Mouse (Mus musculus): ENCODE measurements around the gene Calhm6. TPM values are rescaled to one million over a fixed set of nuclear protein-coding genes. Genes with fewer than 3 reads are reported as not detected.

Gene Calhm6
- polyA plus RNA-seq, 1 experiment from 2014 or later: 0.90 TPM

DNA sequence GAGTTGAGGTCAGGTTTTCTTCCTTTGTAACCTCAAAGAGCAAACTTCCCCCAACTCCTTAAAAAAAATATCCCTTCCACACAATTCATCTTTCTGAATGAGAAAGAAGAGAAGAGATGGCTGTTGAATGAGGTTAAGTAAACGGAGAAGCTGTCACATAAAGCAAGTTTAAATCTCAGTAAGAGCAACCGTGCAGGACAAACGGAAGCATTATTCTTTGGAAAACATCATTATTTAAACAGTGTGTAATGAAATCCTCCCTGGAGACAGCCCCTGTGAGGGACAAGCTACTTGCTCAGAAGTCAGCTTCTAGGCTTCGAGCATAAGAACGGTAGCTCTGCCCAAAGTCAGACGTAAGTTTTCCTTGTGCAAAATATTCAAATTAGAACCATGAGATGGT is 22.7 kb upstream of the Calhm6 start:
- no peak overlapping the region for H3K27ac ChIP-seq
- no peaks in the 10 kb centered on the region for H3K27me3 ChIP-seq (ENCODE audit: control insufficient read depth, insufficient read depth, low read length)
- H3K9ac ChIP-seq: no peak overlapping the region
- ATAC-seq (ENCODE audit: low FRiP score) (no peak), DNase-seq (ENCODE audit: low spot score) (no peak)
- no peaks in the 10 kb centered on the region for H3K4me1 ChIP-seq (replicated peaks; ENCODE audit: control insufficient read depth, insufficient read depth, low read length)
- no peak overlapping the region for H3K4me2 ChIP-seq (replicated peaks)
- no peaks in the 10 kb centered on the region for H3K36me3 ChIP-seq (replicated peaks; ENCODE audit: control insufficient read depth, insufficient read depth)
- WGBS: 53% methylated on average over 6 of the region's 6 CpGs
- H3K4me3 ChIP-seq (replicated peaks; ENCODE audit: low read length): no peak overlapping the region
- no peaks in the 10 kb centered on the region for H3K9me3 ChIP-seq (ENCODE audit: control insufficient read depth, low read length)

DNA sequence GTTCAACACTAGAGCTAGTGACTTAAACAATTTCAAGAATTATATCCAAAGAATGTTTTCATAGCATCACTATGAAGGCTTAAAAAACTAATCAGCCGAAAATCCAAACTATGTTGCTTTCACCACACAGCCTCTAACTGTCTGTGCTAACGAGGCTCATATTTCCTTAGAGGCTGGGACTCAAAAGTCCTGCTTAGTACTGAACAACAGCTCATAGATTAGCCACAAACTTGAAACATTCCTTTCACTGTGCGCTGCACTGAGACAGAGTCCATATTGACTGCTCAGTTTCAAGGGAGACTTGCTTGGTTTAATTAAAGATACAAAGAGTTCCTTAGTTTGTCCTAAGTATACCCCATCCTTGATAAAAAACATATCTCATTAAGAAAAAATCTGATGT is 22.0 kb upstream of the Calhm6 start:
- Histone ChIP-seq H3K27me3 (ENCODE audit: control insufficient read depth, insufficient read depth, low read length) (no peaks in the 10 kb centered on the region), H3K4me3 (replicated peaks; ENCODE audit: low read length) (no peak overlapping the region), H3K4me2 (replicated peaks) (no peak overlapping the region), H3K36me3 (replicated peaks; ENCODE audit: control insufficient read depth, insufficient read depth) (no peaks in the 10 kb centered on the region), H3K9ac (no peak overlapping the region), H3K9me3 (ENCODE audit: control insufficient read depth, low read length) (no peaks in the 10 kb centered on the region), H3K4me1 (replicated peaks; ENCODE audit: control insufficient read depth, insufficient read depth, low read length) (no peaks in the 10 kb centered on the region), H3K27ac (no peak overlapping the region)
- no peak for ATAC-seq (ENCODE audit: low FRiP score)
- DNase-seq (ENCODE audit: low spot score): no peak
- 84% methylated on average over 3 of the region's 3 CpGs for WGBS

DNA sequence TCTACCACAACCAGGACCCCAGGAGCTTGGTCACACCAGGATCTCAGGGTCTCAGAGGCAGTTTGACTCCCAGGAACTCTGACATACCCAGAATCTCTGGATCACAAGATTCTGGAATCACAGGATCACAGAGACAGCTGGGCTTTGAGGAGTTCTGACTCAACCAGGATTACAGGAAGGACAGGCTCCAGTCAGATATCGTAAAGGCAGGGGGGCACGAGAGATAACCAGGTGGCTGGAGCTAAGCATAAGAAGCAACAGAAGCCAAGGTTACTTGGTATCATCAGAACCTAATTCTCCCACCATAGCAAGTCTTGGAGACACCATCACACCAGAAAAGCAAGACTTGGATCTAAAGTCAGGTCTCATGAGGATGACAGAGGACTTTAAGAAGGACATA is 13.9 kb upstream of the Calhm6 start:
- H3K4me3 ChIP-seq (replicated peaks; ENCODE audit: low read length): no peak overlapping the region

DNA sequence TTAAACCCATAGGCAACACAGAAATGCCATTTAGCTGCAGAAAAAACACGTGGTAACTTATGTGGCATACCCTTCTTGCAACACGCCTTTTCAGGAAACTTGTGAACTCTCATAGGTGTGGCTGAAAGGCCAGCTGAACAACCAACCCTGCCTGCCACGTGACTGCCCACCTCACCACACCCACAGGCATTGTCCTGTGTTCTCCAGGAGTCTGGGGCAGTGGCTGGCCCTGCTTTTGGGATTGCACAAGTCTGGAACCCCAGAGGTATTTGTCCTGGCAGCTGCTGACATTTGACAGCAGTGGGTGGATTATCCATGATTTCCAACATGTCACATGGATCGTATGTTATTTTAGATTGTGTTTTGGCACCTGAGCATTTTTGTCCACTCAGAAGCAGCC is 12.0 kb upstream of the Calhm6 start:
- no peak for DNase-seq (ENCODE audit: low spot score)

More for the DNA sequence above, 13.9 kb upstream of the Calhm6 start:
- DNase-seq (ENCODE audit: low spot score): no peak
- WGBS: 94% methylated on average over 2 of the region's 2 CpGs
- Histone ChIP-seq H3K9me3 (ENCODE audit: control insufficient read depth, low read length) (peaks cover 5% of the 10 kb centered on the region; the same call in 1 of the 2 replicates), H3K4me2 (replicated peaks) (no peak overlapping the region), H3K36me3 (replicated peaks; ENCODE audit: control insufficient read depth, insufficient read depth) (no peaks in the 10 kb centered on the region), H3K9ac (no peak overlapping the region), H3K27ac (no peak overlapping the region), H3K4me1 (replicated peaks; ENCODE audit: control insufficient read depth, insufficient read depth, low read length) (no peaks in the 10 kb centered on the region), H3K27me3 (ENCODE audit: control insufficient read depth, insufficient read depth, low read length) (no peaks in the 10 kb centered on the region)
- ATAC-seq (ENCODE audit: low FRiP score): no peak

DNA sequence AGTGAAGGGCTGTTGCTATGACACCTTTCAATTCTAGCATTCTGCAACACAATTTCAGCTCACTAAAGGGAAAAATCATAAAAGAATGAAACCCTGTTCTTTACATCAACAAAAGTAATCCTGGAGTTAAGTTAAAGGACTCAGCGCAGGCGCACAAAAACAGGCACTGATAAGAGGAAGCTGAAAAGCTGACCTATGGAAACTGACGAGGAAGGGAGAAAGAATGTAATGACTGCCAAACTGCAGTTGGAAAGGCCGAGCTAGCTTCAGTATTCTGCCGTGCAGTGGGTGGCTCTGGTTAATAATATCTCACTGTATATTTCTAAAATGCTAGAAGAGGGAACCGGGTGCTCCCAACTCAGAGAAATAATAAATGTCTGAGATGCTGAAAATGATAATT is 10.2 kb upstream of the Calhm6 start:
- Histone ChIP-seq H3K27ac (no peak overlapping the region), H3K9ac (no peak overlapping the region), H3K36me3 (replicated peaks; ENCODE audit: control insufficient read depth, insufficient read depth) (no peaks in the 10 kb centered on the region), H3K27me3 (ENCODE audit: control insufficient read depth, insufficient read depth, low read length) (no peaks in the 10 kb centered on the region), H3K4me2 (replicated peaks) (no peak overlapping the region), H3K4me3 (replicated peaks; ENCODE audit: low read length) (no peak overlapping the region), H3K4me1 (replicated peaks; ENCODE audit: control insufficient read depth, insufficient read depth, low read length) (no peaks in the 10 kb centered on the region), H3K9me3 (ENCODE audit: control insufficient read depth, low read length) (no peaks in the 10 kb centered on the region)
- DNase-seq (ENCODE audit: low spot score) (no peak), ATAC-seq (ENCODE audit: low FRiP score) (no peak)
- 67% methylated on average over 6 of the region's 6 CpGs for WGBS

More for the DNA sequence above, 12.0 kb upstream of the Calhm6 start:
- Histone ChIP-seq H3K9ac (no peak overlapping the region), H3K27me3 (ENCODE audit: control insufficient read depth, insufficient read depth, low read length) (no peaks in the 10 kb centered on the region), H3K4me1 (replicated peaks; ENCODE audit: control insufficient read depth, insufficient read depth, low read length) (no peaks in the 10 kb centered on the region), H3K27ac (no peak overlapping the region), H3K4me2 (replicated peaks) (no peak overlapping the region), H3K4me3 (replicated peaks; ENCODE audit: low read length) (no peak overlapping the region), H3K36me3 (replicated peaks; ENCODE audit: control insufficient read depth, insufficient read depth) (no peaks in the 10 kb centered on the region), H3K9me3 (ENCODE audit: control insufficient read depth, low read length) (peaks cover 5% of the 10 kb centered on the region; the same call in 1 of the 2 replicates)
- no peak for ATAC-seq (ENCODE audit: low FRiP score)
- 74% methylated on average over 4 of the region's 4 CpGs for WGBS

DNA sequence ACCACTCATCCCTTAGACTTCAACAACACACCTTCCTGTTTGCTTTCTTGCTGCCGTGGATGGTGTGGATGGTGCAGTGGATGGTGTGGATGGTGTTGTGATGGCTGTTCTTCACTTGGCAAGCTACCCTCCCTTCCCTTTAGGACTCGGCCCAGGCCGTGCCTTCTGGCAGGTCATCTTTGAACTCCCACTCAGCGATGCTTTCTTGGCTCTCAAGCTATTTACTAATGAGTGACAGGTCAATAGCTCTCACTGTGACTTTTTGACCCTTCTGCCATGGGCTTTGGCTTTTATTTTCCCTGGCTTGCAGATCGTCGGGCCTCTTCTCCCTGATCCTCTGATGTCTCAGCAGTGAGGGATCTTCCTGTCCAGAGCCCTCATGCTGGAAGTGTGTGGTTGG is 8.6 kb upstream of the Calhm6 start:
- no peak overlapping the region for H3K27ac ChIP-seq
- DNase-seq (ENCODE audit: low spot score) (no peak), ATAC-seq (ENCODE audit: low FRiP score) (no peak)
- H3K9me3 ChIP-seq (ENCODE audit: control insufficient read depth, low read length): no peaks in the 10 kb centered on the region
- WGBS: 14% methylated on average over 6 of the region's 6 CpGs
- H3K4me1 ChIP-seq (replicated peaks; ENCODE audit: control insufficient read depth, insufficient read depth, low read length): no peaks in the 10 kb centered on the region
- H3K4me3 ChIP-seq (replicated peaks; ENCODE audit: low read length): no peak overlapping the region
- no peak overlapping the region for H3K9ac ChIP-seq
- H3K36me3 ChIP-seq (replicated peaks; ENCODE audit: control insufficient read depth, insufficient read depth): no peaks in the 10 kb centered on the region
- no peak overlapping the region for H3K4me2 ChIP-seq (replicated peaks)
- no peaks in the 10 kb centered on the region for H3K27me3 ChIP-seq (ENCODE audit: control insufficient read depth, insufficient read depth, low read length)

DNA sequence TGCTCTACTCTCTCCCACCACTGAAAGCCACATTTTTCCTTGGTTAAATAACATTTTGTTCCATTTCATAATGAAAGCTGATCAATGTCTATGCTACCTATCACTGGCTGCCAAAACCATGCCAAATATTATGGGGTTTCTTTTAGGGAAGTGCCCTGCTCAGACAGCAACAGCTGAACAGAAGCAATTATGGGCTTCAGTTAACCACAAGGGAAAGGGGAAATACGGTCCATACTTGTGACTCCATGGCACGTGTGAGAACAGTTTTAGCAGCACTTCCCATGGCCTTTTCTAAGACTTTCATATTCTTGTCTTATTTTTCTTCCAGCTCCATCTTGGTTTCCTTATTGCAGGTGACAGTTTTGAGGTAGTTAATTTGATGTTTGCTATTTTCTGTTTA is 3.6 kb upstream of the Calhm6 start:
- 76% methylated on average over 2 of the region's 2 CpGs for WGBS
- no peaks in the 10 kb centered on the region for H3K36me3 ChIP-seq (replicated peaks; ENCODE audit: control insufficient read depth, insufficient read depth)
- H3K9ac ChIP-seq: no peak overlapping the region
- no peak overlapping the region for H3K4me3 ChIP-seq (replicated peaks; ENCODE audit: low read length)
- no peaks in the 10 kb centered on the region for H3K27me3 ChIP-seq (ENCODE audit: control insufficient read depth, insufficient read depth, low read length)
- no peaks in the 10 kb centered on the region for H3K4me1 ChIP-seq (replicated peaks; ENCODE audit: control insufficient read depth, insufficient read depth, low read length)
- no peak overlapping the region for H3K27ac ChIP-seq
- DNase-seq (ENCODE audit: low spot score): no peak
- H3K4me2 ChIP-seq (replicated peaks): no peak overlapping the region
- no peaks in the 10 kb centered on the region for H3K9me3 ChIP-seq (ENCODE audit: control insufficient read depth, low read length)
- no peak for ATAC-seq (ENCODE audit: low FRiP score)

DNA sequence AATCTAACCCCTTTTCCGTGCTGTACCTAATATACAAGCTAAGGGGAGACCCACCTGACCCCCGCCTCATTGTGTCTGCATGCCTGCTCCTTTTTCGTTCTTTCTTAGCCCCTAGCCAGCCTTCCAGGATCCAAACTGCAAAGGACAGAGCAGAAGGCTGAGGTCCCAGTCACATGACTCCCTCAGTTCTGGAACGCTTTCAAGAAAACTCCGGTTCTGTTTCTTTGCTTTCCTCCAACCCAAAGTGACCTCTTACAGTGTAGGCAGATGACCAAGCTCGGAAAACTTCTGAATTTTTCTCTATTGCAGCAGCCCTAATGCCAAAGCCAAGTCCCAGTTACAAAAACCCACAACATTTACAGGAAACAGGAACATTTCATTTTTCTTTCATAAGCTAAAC is 607 bp upstream of the Calhm6 start:
- 89% methylated on average over 6 of the region's 6 CpGs for WGBS

DNA sequence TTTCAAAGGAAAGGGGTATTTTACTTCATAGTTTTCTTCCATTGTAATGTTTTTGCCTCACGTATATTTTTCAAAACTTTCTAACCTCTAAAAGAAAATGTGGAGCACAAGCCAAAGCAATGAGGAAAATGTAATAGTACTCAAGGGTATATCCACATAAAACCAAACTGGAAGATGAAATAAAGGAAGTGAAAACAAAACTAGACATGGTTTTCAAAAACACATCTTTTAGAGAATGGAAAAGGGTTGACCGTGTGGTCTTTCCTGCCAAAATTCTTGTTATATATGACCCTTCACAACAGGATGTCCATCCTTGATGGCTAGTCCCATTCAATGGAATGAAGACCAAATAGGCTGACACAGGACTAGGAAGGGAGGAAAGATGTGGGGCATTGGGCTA is 9.4 kb downstream of the Calhm6 start:
- no peak overlapping the region for H3K27ac ChIP-seq
- H3K27me3 ChIP-seq (ENCODE audit: control insufficient read depth, insufficient read depth, low read length): no peaks in the 10 kb centered on the region
- no peaks in the 10 kb centered on the region for H3K9me3 ChIP-seq (ENCODE audit: control insufficient read depth, low read length)
- no peak overlapping the region for H3K4me3 ChIP-seq (replicated peaks; ENCODE audit: low read length)
- no peaks in the 10 kb centered on the region for H3K4me1 ChIP-seq (replicated peaks; ENCODE audit: control insufficient read depth, insufficient read depth, low read length)
- no peak for ATAC-seq (ENCODE audit: low FRiP score)
- H3K4me2 ChIP-seq (replicated peaks): no peak overlapping the region
- DNase-seq (ENCODE audit: low spot score): no peak
- H3K9ac ChIP-seq: no peak overlapping the region
- H3K36me3 ChIP-seq (replicated peaks; ENCODE audit: control insufficient read depth, insufficient read depth): no peaks in the 10 kb centered on the region
- 95% methylated on average over 2 of the region's 2 CpGs for WGBS

More for the DNA sequence above, 607 bp upstream of the Calhm6 start:
- H3K4me1 ChIP-seq (replicated peaks; ENCODE audit: control insufficient read depth, insufficient read depth, low read length): no peaks in the 10 kb centered on the region
- no peaks in the 10 kb centered on the region for H3K9me3 ChIP-seq (ENCODE audit: control insufficient read depth, low read length)
- no peaks in the 10 kb centered on the region for H3K27me3 ChIP-seq (ENCODE audit: control insufficient read depth, insufficient read depth, low read length)
- DNase-seq (ENCODE audit: low spot score) (no peak), ATAC-seq (ENCODE audit: low FRiP score) (no peak)
- no peaks in the 10 kb centered on the region for H3K36me3 ChIP-seq (replicated peaks; ENCODE audit: control insufficient read depth, insufficient read depth)
- H3K9ac ChIP-seq: no peak overlapping the region
- H3K4me3 ChIP-seq (replicated peaks; ENCODE audit: low read length): no peak overlapping the region
- no peak overlapping the region for H3K27ac ChIP-seq
- H3K4me2 ChIP-seq (replicated peaks): no peak overlapping the region

DNA sequence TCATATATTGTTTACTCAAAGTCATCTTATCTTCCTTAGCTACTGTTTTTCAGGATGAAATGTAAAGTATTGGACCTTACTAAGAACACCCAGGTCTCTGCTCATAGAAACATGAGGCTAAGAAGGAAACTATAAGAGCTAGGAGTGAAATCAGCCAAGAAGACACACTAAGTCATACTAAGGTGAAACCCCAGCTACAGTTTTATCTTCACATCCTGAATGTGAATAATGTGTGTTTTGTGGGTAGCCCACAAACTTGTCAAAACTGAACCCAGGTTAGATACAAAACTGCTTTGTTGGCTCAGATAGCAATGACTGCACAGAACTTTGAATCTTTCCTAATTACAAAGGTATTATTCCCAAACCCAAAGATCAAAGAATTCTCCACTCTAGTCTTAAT is 10.0 kb downstream of the Calhm6 start:
- no peak for ATAC-seq (ENCODE audit: low FRiP score)
- H3K36me3 ChIP-seq (replicated peaks; ENCODE audit: control insufficient read depth, insufficient read depth): no peaks in the 10 kb centered on the region
- no peaks in the 10 kb centered on the region for H3K4me1 ChIP-seq (replicated peaks; ENCODE audit: control insufficient read depth, insufficient read depth, low read length)
- H3K4me3 ChIP-seq (replicated peaks; ENCODE audit: low read length): no peak overlapping the region
- H3K9me3 ChIP-seq (ENCODE audit: control insufficient read depth, low read length): no peaks in the 10 kb centered on the region
- H3K27ac ChIP-seq: no peak overlapping the region
- H3K4me2 ChIP-seq (replicated peaks): no peak overlapping the region
- H3K9ac ChIP-seq: no peak overlapping the region
- no peaks in the 10 kb centered on the region for H3K27me3 ChIP-seq (ENCODE audit: control insufficient read depth, insufficient read depth, low read length)
- DNase-seq (ENCODE audit: low spot score): no peak

All from hindbrain, embryonic 14.5 days (tissue).